Mouse (Mus musculus): Measurements from ENCODE around the gene Mtap.

GRCm38 (mm10) chr4:89172873-89173605, 36.1 kb downstream of the Mtap start:
- TF ChIP-seq GATA1 (IDR thresholded peaks at IDR 0.05; ENCODE audit: borderline replicate concordance, low read length) (no peak), FLI1 (IDR thresholded peaks at IDR 0.05; ENCODE audit: low read length) (no peak)

Measured in megakaryocyte, embryonic 14.5 days (primary cell).